Mouse (Mus musculus) heart, embryonic 14.5 days (tissue): ENCODE measurements around the gene Commd1. TPM values are rescaled to one million over a fixed set of nuclear protein-coding genes. Genes with fewer than 3 reads are reported as not detected.
A peak's percentile ranks its signal among the peaks of the same experiment; 100 is the strongest.

Experiments
- ATAC-seq: fragments of 200-750 bp; cut with Nextera tagmentation; 2 replicates; pipeline ENCODE4 v1.8.0; 2017; ENCODE audit warnings: low read depth, moderate TSS enrichment; ENCODE audit not compliant: insufficient number of reproducible peaks, insufficient read depth, low FRiP score
- H3K27ac ChIP-seq, 2 experiments: fragments of 200-500 bp in 1 of 2; fragments of 300-500 bp in 1 of 2; sonication (generic) in 1 of 2; replicated peaks in 1 of 2; 2 replicates each; pipeline ENCODE4 v1.5.1; 2012 to 2014; ENCODE audit warnings: low read depth in 2 of 2, low read length in 2 of 2, control low read depth in 1 of 2, mild to moderate bottlenecking in 1 of 2, mixed read lengths in 1 of 2; ENCODE audit not compliant: control insufficient read depth in 1 of 2, insufficient read depth in 1 of 2
- H3K27me3 ChIP-seq: fragments of 300-500 bp; sonication (generic); 2 replicates; pipeline ENCODE4 v1.6.1; 2014; ENCODE audit warnings: mild to moderate bottlenecking, low read length, control low read depth; ENCODE audit not compliant: control insufficient read depth, insufficient read depth
- H3K36me3 ChIP-seq: fragments of 300-500 bp; sonication (generic); 2 replicates; pipeline ENCODE4 v1.6.1; 2014; ENCODE audit warnings: mild to moderate bottlenecking, control low read depth, low read length, mixed read lengths; ENCODE audit not compliant: control insufficient read depth, insufficient read depth
- H3K4me1 ChIP-seq, 2 experiments: fragments of 200-500 bp in 1 of 2; fragments of 300-500 bp in 1 of 2; sonication (generic) in 1 of 2; 2 replicates each; pipeline ENCODE4 v1.6.1; 2012 to 2014; ENCODE audit warnings: low read length in 2 of 2, control low read depth in 1 of 2, mixed read lengths in 1 of 2; ENCODE audit not compliant: control insufficient read depth in 2 of 2, insufficient read depth in 2 of 2
- H3K4me2 ChIP-seq: fragments of 300-500 bp; sonication (generic); 2 replicates; pipeline ENCODE4 v1.6.1; 2014; ENCODE audit warnings: mild to moderate bottlenecking, low read length
- H3K4me3 ChIP-seq, 2 experiments: fragments of 200-500 bp in 1 of 2; fragments of 300-500 bp in 1 of 2; sonication (generic) in 1 of 2; 2 replicates each; pipeline ENCODE4 v1.5.1; 2012 to 2014; ENCODE audit warnings: low read length in 2 of 2, mild to moderate bottlenecking in 2 of 2, control low read depth in 1 of 2, low read depth in 1 of 2, moderate library complexity in 1 of 2; ENCODE audit not compliant: control insufficient read depth in 1 of 2, insufficient read depth in 1 of 2
- H3K9ac ChIP-seq: fragments of 300-500 bp; sonication (generic); 2 replicates; pipeline ENCODE4 v1.6.1; 2014; ENCODE audit warnings: mild to moderate bottlenecking, low read length
- H3K9me3 ChIP-seq: fragments of 300-500 bp; sonication (generic); 2 replicates; pipeline ENCODE4 v1.6.1; 2016; ENCODE audit warnings: low read length, control low read depth; ENCODE audit not compliant: control insufficient read depth
- WGBS: fragments of 180-500 bp; shearing (Covaris S2); extraction: QIAGEN DNeasy Blood & Tissue Kit; methylation state at CpG from one replicate; pipeline ENCODE4 v1.1.7; 2014; 5-methylcytosine and 5-hydroxymethylcytosine counted together
- polyA plus RNA-seq: library from polyadenylated mRNA; unstranded; fragments of >200 nt; fragmentation: Nextera tagmentation; extraction: Ambion mirVana; gene quantifications from 2 replicates; pipeline ENCODE4 v1.2.1, GENCODE M21; 2014

Commd1 gene
- polyA plus RNA-seq, 1 experiment from 2014 or later, result 392 TPM

GRCm38 (mm10) chr11:23007166-23007480 is 24.9 kb upstream of the Commd1 start:
- 4% methylated on average over 6 of the region's 6 CpGs for WGBS
- Histone ChIP-seq H3K9ac (peak overlapping the region; percentile 80), H3K27ac (peak overlapping the region in 1 of 2 experiments; percentile 90; a peak in 3 of 4 replicates)

GRCm38 (mm10) chr11:23005276-23005675 is 23.1 kb upstream of the Commd1 start:
- Histone ChIP-seq H3K27me3 (no peaks in the 10 kb centered on the region), H3K9me3 (no peaks in the 10 kb centered on the region), H3K9ac (no peak overlapping the region), H3K4me2 (no peak overlapping the region), H3K4me3 (no peak overlapping the region), H3K27ac (no peak overlapping the region), H3K4me1 (0 out of 4 replicates have a peak, but pooled peaks cover 0 to 4% of the 10 kb centered on the region in 2 experiments), H3K36me3 (peaks cover 57% of the 10 kb centered on the region)
- ATAC-seq, result no peak
- WGBS, result 82% methylated on average over 1 of the region's 1 CpGs

More at GRCm38 (mm10) chr11:23007166-23007480, 24.9 kb upstream of the Commd1 start:
- no peak for ATAC-seq
- Histone ChIP-seq H3K4me2 (peak overlapping the region; percentile 88), H3K9me3 (no peaks in the 10 kb centered on the region), H3K4me1 (0 out of 4 replicates have a peak, but pooled peaks cover 0 to 4% of the 10 kb centered on the region in 2 experiments), H3K4me3 (peak overlapping the region; percentile 41 to 63), H3K27me3 (no peaks in the 10 kb centered on the region), H3K36me3 (peaks cover 40% of the 10 kb centered on the region)

GRCm38 (mm10) chr11:22998308-22998707 is 16.1 kb upstream of the Commd1 start:
- ATAC-seq, result no peak
- H3K9me3 ChIP-seq, result no peaks in the 10 kb centered on the region
- no peak overlapping the region for H3K4me3 ChIP-seq
- H3K36me3 ChIP-seq, result peaks cover 99% of the 10 kb centered on the region
- no peak overlapping the region for H3K27ac ChIP-seq
- no peak overlapping the region for H3K9ac ChIP-seq
- 63% methylated on average over 1 of the region's 1 CpGs for WGBS
- no peak overlapping the region for H3K4me2 ChIP-seq
- no peaks in the 10 kb centered on the region for H3K4me1 ChIP-seq
- no peaks in the 10 kb centered on the region for H3K27me3 ChIP-seq

DNA sequence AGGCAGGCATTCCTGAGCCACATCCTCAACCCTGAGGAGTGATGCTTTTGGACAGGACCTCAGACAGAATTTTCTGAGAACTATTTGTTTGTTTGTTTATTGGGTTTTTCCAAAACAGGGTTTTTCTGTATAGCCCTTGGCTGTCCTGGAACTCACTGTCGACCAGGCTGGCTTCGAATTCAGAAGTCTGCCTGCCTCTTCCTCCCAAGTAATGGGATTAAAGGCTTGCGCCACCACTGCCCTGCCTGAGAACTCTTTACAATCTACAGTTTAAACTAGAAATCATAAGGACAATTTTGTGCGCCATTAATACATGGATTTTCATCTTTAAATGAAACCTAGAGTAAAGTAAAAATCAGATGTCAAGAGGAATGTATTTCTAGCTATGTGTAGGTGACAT is 13.3 kb upstream of the Commd1 start:
- Histone ChIP-seq H3K9ac (no peak overlapping the region), H3K4me3 (no peak overlapping the region), H3K36me3 (peaks cover 76% of the 10 kb centered on the region), H3K9me3 (no peaks in the 10 kb centered on the region), H3K4me1 (peaks cover 4 to 13% of the 10 kb centered on the region in 2 experiments), H3K27ac (no peak overlapping the region), H3K27me3 (no peaks in the 10 kb centered on the region), H3K4me2 (no peak overlapping the region)
- 90% methylated on average over 4 of the region's 4 CpGs for WGBS
- no peak for ATAC-seq

DNA sequence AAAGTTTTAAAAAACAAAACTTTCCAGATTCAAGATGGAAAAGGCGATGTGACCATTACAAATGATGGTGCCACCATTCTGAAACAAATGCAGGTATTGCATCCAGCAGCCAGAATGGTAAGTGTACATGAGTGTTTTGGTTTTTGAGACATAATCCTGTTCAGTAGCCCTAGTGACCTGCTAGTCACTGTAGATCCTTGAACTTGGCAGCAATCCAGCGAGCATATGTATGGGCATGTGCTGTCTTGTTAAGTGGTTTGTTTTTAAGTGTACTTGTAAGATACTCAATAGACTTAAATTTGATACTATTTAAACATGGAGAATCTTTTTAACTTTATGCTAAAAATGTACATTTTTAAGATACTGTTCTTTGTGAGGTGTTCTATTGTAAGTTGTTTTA is 12.1 kb upstream of the Commd1 start:
- Histone ChIP-seq H3K4me2 (no peak overlapping the region), H3K36me3 (peaks cover 65% of the 10 kb centered on the region), H3K27ac (no peak overlapping the region), H3K9me3 (no peaks in the 10 kb centered on the region), H3K4me1 (peaks cover 4 to 13% of the 10 kb centered on the region in 2 experiments), H3K27me3 (no peaks in the 10 kb centered on the region), H3K4me3 (no peak overlapping the region), H3K9ac (no peak overlapping the region)
- no peak for ATAC-seq
- WGBS, result 79% methylated on average over 2 of the region's 2 CpGs

DNA sequence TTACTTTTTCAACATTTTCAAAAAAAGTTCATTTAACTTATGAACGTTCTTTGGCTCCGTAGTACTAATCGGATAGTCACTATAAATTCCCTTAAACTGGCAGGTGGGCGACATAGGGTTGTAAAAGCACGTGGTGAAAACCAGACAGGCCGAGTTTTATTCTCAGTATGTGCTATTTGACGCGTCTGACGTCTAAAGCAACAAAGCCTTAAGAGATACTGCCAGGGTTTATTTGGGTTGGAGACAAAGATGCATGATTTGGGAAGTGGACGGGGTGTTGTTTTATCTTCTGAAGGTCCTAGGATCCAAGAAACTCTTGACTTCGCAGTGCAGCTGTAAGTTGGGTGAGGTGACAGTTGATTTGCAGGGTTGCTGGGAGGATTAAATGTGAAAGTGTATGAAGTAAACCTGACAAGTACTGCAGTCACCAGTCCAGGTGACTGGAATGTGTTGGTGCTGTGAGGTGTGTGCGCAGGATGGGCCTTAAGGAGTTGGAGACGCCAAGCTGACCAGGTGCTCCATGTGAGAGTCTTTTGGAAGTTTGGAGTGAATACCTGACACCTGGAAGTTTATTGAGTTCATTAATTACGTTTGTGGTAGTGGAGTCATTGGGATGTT is 9.1 kb upstream of the Commd1 start:
- Histone ChIP-seq H3K4me1 (peaks cover 4 to 13% of the 10 kb centered on the region in 2 experiments), H3K36me3 (peaks cover 35% of the 10 kb centered on the region), H3K9me3 (no peaks in the 10 kb centered on the region), H3K27ac (peak overlapping the region in 1 of 2 experiments; percentile 76; a peak in 1 of 4 replicates), H3K4me2 (peak overlapping the region; percentile 97), H3K27me3 (no peaks in the 10 kb centered on the region), H3K9ac (peak overlapping the region; percentile 93), H3K4me3 (peak overlapping the region; percentile 64 to 67)
- ATAC-seq, result no peak
- WGBS, result 7% methylated on average over 14 of the region's 14 CpGs

GRCm38 (mm10) chr11:22990393-22991126 is 8.4 kb upstream of the Commd1 start, which contains the start of gene Cct4:
Gene Cct4 (plus strand): TSS chr11:22990519.
- Histone ChIP-seq H3K36me3 (peaks cover 27% of the 10 kb centered on the region), H3K4me1 (peaks cover 4 to 13% of the 10 kb centered on the region in 2 experiments), H3K27ac (peak within 1 kb of the TSS; percentile 76 to 94), H3K4me3 (peak within 1 kb of the TSS; percentile 64 to 67), H3K9me3 (no peaks in the 10 kb centered on the region), H3K27me3 (no peaks in the 10 kb centered on the region), H3K4me2 (peak within 1 kb of the TSS; percentile 97), H3K9ac (peak within 1 kb of the TSS; percentile 93)
- peak; percentile 99 for ATAC-seq
- under 1% methylated on average over 65 of the region's 66 CpGs for WGBS
